Mouse (Mus musculus): ENCODE measurements around the gene C8a.
A peak's percentile ranks its signal among the peaks of the same experiment; 100 is the strongest.

The C8a gene

GRCm38 (mm10) chr4:104838342-104838741, 37.9 kb downstream of the C8a start:
- DNase-seq, result no peak

GRCm38 (mm10) chr4:104835096-104835495, 41.1 kb downstream of the C8a start:
- DNase-seq, result no peak

- DNase-seq, result no peak
Observed at GRCm38 (mm10) chr4:104828939-104829338, 47.3 kb downstream of the C8a start.

GRCm38 (mm10) chr4:104824381-104825077, 51.7 kb downstream of the C8a start:
- DNase-seq, result no peak

GRCm38 (mm10) chr4:104823597-104824101, 52.5 kb downstream of the C8a start:
- no peak for DNase-seq

DNA sequence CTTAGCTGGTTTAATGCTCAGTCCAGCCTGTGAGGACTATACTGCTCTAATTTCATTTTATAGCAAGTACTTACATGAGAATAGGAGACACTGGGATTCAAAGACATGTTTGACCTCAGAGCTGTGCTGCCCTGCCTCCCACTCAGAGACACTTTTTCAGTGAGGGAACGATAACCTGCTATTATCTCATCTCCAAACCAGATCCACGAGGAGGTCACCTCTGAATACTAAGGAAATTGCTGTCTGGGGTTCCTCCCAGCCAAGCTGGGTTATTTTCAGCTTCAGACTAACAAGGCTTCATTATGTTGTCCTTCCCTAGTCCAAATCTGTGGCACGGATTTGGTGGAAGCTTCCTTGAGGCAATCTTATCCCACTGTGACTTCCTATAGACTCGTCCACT, 56.3 kb downstream of the C8a start:
- DNase-seq, result no peak

DNA sequence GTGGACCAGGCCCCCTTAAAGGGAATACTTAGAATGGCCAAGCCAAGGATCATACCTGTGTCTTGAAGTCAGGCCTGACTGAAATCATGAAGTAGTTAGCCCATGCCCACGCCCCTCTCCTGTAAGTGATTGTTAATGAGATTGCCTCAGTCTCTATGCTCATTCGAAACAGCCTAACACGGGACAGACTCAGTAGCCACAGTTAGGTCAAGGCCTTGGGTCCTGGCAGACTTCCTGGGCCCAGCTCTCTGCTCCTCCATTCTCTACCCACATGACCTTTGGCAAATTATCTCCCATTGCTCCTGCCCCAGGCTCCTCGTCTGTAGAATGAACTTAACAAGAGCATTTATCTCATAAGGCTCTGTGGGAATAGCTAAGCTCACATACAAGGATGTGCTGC, 57.2 kb downstream of the C8a start:
- no peak for DNase-seq

GRCm38 (mm10) chr4:104817509-104817908, 58.7 kb downstream of the C8a start:
- peak in 1 of 2 experiments; percentile 5 for DNase-seq

DNA sequence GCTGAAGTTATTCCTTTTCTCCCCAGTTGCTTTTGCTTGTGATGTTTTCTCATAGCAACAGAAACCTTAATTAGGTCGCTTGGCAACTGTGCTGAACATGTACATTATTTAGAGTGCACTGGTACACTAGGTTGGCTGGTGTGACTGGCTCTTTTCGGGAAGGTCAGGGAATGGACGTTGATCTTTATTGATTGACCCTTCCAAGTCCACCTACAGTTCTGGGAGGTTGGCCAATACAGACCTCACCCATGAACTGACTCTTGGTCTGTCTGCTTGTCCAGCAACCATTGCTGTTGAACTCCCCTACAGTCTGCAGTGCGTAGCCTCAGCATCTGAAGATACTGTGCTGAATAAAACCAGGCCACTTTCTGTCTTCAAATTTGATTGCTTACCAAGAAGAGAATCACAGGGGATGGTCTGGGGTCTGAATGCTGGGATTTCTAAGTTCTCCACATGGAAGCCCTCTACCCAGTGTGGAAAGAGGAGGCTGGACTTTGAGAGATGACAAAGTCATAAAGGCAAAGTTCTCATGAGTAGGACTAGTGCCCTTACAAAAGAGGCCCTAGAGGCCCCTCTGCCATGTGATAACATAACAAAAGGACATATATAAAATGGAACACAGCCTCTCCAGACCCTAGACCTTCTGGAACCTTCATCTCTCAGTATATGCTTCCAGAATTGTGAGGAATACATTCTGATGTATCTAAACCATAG, 59.5 kb downstream of the C8a start:
- DNase-seq, result no peak

DNA sequence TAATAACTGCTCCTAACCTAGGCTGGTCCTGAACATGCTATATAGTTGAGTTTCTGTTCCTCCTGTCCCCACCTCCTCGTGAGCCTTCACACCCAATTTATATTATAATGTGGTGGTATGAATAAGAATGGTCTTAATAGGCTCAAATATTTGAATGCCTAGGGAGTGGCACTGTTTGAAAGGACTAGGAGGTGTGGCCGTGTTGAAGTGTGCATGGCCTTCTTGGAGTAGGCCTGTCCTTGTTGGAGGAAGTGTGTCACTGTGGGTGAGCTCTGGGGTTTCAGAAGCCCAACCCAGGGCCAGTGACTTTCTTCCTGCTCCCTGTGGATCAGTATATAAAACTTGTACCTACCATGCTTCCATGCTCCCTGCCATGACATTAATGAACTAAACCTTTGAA, 62.6 kb downstream of the C8a start:
- DNase-seq, result no peak

DNA sequence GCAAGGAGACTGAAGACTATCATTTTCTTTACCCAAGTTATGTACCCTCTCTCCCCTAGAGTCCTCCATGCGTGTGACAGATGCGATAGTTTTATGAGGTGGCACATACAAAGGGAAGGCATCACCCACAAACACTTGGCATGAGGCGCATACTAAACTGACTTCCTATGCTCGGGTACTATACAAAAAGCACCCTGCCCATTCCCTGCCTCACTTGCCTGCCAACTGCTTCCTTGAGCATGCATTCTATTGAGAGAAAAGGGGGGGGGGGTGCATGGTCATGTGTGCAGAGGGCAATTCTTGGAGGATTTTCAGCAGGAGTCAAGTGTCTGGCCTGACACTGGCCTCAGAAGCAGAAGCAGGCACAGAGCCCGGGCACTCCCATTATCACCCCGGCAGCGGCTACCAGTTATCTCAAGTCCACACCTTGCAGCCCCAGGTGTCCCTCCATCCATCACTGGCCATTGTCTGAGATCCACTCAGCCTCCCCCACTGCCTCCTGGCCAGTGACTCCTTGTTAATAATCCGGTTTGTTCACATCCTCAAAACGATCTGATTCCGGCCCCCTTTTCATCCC, 65.4 kb downstream of the C8a start:
- DNase-seq, result no peak

- no peak for DNase-seq
Observed at GRCm38 (mm10) chr4:104805414-104806257, 70.6 kb downstream of the C8a start.

GRCm38 (mm10) chr4:104804100-104804499, 72.1 kb downstream of the C8a start:
- DNase-seq, result no peak

- no peak for DNase-seq
Observed at GRCm38 (mm10) chr4:104801625-104802024, 74.6 kb downstream of the C8a start.

- DNase-seq, result no peak
Observed at GRCm38 (mm10) chr4:104798951-104799350, 77.2 kb downstream of the C8a start.

GRCm38 (mm10) chr4:104792111-104792510, 84.1 kb downstream of the C8a start:
- no peak for DNase-seq

GRCm38 (mm10) chr4:104782346-104782745, 93.9 kb downstream of the C8a start:
- no peak for DNase-seq

DNA sequence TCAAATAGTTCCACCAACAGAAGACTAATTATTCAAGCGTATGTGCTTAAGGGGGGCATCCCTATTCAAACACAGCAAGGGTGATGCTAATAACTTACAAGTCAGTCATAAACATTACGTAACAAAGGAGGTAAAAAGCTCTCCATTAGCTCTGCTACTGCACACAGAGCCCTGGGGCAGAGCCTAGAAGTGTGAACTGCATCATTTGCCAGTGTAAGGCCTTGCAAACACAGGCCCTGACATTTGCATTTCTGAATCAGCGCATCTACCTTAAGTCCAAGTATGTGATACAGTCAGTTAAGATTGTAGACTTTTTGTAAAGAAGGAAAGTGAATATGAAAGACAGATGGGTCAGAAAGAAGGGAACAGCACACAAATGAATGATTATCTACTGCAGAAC, 94.8 kb downstream of the C8a start:
- no peak for DNase-seq

DNA sequence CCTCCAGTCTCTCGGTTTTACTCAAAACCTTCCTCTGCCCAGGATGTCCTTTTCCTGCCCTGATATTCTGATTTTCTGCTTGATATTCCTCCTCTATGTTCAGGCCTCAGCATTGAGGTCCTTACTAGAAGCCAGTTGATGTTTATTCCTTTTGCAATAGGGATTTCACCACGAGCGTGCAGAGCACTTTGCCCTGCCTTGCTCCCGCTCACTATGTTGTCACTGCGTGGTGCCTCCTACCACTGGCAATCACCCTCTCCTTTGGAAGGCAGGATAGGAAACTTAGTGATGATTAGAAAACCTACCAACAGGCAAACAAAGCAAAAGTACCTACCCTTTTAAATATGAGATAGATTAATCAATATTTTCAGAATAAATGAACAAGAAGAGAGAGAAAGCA, 96.7 kb downstream of the C8a start:
- DNase-seq, result no peak

DNA sequence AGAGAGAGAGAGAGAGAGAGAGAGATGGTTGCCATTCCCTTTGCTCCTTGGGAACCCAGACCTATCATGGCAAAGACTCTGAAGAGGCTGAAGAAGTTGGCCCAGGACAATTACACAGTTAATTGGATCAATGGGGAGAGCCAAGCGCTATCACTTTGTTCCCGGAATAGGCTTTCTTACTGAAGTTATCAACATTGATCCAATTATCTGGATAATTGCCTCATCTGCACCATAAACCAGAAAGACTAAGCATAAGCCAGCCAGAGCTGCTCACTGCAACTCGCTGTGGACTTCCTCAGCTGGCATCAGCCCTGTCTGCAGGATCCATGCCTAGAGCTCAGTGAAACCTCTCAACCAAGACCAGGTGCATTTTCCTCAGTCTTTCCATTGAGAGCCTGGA, 100.6 kb downstream of the C8a start:
- no peak for DNase-seq

DNA sequence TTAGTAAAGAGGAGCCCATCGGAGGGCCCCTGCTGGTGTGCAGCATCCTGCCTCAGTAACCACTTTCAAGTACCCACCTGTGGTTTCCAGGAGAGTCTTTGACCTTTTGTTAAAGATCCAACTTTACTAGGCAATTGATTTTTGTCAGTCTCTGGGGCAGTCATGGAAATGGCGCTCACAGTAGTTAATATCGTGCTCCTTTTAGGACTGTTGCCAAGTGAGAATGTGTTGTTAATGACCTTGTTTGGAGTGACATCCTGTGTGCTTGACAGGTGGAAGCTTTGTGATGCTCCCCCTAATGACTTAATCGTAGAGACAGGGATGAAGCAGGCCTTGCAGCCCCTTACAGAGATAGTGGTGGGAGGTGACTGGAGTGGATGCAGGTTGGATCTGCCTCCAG, 105.9 kb downstream of the C8a start:
- no peak for DNase-seq

GRCm38 (mm10) chr4:104769602-104770001, 106.6 kb downstream of the C8a start:
- no peak for DNase-seq

GRCm38 (mm10) chr4:104768190-104768589, 108.0 kb downstream of the C8a start:
- no peak for DNase-seq

Data from lung, postnatal 4 days (tissue).